Mouse (Mus musculus): ENCODE results near the gene Ncoa7.

The Ncoa7 gene

DNA sequence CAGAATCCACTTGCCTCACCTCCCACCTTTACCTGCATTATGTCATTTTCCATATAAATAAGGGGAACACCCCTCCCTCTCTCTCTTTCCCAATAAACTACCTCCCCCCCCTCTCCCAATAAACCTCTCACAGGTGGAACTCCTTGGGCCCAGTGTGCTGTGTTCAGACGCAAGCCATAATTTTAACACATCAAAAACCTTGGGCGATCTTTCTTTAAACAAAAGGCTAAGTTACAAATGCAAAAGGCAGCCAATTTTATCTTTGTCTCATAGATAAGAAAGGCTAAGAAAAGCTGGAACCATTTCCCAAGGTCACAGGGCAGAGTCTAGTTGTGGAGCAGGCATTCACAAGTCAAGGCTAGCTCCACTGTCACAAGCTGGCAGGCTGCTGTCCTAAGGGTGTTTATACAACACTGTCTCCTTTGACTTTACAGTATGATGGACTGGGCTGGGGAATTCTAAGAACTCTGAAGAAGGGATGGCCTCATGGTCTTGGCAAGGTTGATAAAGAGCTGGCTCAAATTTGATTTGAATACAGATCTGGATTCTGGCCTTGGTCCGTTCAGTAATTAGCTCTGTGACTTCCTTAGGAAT is 71.7 kb downstream of the Ncoa7 start:
- TF ChIP-seq GATA4 (IDR thresholded peaks at IDR 0.05; ENCODE audit: insufficient replicate concordance, low read length) = no peak

DNA sequence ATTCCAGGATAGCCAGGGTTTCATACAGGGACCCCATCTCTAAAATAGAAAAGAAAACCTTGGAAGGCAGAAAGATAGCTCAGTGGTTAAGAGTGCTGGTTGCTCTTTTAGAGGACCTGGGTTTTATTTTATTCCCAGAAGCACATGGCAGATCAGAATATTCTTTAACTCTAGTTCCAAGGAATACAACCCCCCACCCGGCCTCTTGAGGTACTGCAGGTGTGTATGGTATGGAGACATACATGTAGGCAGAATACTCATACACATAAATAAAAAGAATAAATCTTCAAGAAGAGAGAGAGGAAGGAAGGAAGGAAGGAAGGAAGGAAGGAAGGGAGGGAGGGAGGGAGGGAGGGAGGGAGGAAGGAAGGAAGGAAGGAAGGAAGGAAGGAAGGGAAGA is 72.3 kb downstream of the Ncoa7 start:
- no peak for TF ChIP-seq GATA4 (IDR thresholded peaks at IDR 0.05; ENCODE audit: insufficient replicate concordance, low read length)

DNA sequence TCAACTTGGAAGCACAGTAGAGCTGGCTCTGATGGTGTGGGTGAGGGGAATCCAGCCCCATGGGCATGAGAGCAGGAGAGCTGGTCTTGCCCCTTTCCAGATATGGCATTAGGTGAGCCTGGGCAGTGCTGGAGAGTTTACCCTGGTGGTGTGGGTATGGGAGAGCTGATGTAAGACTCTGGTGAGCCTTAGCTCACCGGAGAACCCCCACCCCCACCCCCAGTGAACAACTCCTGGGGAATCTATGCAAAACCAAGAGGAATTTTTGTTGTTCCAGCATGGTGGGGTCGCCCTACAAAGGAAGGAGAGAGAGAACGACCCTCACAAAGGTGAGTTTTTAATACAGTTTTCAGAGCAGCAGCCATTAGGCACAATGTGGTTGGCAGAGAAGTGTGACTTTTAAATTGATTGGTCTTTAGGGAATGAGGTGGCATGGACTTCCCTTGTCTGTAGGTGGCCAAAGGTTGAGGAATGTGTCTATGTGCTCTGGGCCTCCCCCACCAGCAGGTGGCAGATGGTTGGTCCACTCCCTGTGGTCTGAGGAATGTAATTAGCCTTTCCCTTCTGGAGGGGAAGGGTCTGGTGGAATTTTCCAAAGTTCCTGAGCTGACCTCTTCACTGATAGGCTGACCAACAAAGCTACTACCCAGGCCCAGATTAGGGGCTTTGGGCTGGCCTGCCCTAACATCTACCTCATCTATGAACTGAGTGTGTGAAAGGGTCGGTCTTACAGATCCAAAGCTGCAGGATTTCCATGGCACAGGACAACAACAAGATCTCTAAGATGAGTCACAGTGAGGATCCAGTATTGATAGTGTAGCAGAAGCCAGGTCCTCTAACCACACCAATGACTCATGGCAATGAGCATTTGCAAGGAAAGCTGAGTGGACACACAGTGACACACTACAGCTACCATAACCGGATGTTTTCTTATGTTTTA is 73.7 kb downstream of the Ncoa7 start:
- TF ChIP-seq GATA4 (IDR thresholded peaks at IDR 0.05; ENCODE audit: insufficient replicate concordance, low read length) = no peak

DNA sequence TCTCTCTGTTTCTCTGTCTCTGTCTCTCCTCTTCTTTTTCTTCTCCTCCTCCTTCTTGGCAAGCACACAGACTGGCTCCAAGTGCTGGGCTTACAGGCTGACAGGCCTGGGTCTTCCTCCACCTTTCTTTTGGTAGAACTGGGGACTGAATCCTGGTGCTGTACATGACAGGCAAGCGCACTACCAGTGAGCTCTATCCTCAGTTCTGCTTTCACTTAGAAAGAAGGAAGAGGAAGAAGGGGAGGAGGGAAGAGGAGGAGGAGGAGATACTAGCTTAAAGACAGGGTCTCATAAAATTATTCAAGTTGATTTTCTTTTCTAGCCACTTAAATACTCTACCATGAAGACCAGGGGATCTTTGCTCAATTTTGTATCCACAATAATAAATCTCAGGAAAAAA is 80.1 kb downstream of the Ncoa7 start:
- TF ChIP-seq GATA4 (IDR thresholded peaks at IDR 0.05; ENCODE audit: insufficient replicate concordance, low read length) = no peak

DNA sequence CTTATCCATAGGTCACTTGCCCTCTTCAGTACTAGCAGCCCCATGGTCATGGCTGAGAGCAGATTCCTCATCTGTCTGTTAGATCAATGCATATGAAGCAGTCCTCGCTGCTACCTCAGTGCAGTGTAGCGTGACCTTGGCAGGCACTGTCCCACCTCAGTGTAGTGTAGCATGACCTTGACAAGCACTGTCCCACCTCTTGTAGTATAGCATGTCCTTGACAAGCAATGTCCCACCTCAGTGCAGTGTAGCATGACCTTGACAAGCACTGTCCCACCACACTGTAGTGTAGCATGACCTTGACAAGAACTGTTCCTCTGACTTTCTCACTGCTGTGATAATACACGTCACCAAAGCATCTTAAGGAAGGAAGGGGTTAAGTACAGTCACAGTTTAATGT is 82.6 kb downstream of the Ncoa7 start:
- no peak for TF ChIP-seq GATA4 (IDR thresholded peaks at IDR 0.05; ENCODE audit: insufficient replicate concordance, low read length)

DNA sequence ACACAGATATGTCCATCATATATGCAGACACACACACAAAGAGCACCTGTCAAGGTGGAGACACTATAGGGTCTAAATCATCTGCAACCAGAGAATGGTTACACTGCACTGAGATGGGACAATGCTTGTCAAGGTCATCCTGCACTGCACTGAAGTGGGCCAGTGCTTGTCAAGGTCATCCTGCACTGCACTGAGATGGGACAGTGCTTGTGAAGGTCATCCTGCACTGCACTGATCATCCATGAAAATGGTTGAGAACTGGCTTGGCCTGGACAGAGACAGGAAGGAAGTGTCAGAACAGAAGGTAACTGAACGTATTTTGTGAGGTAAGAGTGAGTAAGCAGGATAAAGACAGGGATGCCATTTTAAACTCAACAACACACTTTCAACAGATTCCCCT is 83.2 kb downstream of the Ncoa7 start:
- no peak for TF ChIP-seq GATA4 (IDR thresholded peaks at IDR 0.05; ENCODE audit: insufficient replicate concordance, low read length)

DNA sequence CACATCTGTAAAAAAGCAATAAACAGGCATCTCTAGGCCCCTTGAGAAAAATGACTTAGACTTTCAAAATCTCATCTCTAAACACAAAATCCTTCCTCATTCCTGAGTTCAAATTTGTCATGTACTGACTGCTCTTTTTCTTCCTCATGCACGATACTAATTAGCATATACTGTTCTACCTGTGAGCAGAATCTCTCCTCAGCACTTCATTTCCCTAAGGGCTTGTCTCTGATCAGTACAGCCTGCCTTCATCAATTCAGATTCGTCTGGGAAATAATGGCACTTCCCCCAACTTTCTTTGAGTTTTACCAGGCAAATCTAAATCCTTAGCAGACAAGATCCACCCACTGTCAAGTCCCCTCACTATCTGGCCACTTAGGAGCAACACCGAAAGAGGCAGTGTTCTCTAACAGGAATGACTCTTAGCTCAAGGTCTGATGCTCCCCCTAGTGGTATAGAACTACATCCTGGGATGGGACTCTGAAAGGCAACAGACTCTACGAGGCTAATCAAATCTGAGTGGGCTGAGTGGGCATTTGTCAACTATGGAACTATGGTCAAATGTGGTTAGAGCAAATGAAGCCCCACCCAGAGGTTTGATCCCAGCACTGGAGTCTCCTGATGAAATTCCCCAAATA is 84.3 kb downstream of the Ncoa7 start:
- TF ChIP-seq GATA4 (IDR thresholded peaks at IDR 0.05; ENCODE audit: insufficient replicate concordance, low read length) = no peak

DNA sequence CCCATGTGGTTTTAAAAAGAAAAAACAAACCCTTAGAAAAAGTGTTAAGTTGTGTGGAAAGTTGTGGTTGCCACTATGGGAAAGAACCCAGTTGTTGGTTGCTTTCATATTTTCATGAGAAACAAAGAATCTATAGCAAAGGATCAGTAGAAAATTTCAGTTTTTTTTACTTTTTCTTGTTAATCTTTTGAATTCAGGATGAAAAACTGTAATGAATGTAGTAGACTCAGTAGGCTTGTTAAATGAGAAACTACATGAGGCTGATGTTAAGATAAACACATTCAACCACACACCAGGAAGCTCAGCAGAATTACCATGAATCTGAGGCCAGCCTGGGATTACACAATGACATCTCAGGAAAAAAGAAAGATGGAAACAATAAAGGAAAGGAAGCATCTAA is 87.0 kb downstream of the Ncoa7 start:
- no peak for TF ChIP-seq GATA4 (IDR thresholded peaks at IDR 0.05; ENCODE audit: insufficient replicate concordance, low read length)

DNA sequence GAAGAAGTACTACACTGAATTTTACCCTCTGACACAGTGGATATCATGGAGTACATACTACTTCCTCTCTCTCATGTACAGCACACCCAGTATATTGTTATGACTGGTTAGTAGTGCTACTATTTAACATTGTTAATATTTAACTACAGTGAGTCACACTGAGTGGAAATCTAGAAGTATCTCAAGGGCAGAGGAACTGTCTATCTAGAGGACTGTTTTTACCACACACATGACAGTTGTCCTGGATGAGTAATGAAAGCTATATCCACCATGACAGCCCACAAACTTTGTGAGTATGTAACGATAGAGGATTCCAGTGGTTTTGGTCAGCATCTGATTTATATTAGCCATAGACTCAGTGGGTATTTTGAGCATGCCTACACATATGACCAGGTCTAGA is 90.6 kb downstream of the Ncoa7 start:
- TF ChIP-seq GATA4 (IDR thresholded peaks at IDR 0.05; ENCODE audit: insufficient replicate concordance, low read length) = no peak

DNA sequence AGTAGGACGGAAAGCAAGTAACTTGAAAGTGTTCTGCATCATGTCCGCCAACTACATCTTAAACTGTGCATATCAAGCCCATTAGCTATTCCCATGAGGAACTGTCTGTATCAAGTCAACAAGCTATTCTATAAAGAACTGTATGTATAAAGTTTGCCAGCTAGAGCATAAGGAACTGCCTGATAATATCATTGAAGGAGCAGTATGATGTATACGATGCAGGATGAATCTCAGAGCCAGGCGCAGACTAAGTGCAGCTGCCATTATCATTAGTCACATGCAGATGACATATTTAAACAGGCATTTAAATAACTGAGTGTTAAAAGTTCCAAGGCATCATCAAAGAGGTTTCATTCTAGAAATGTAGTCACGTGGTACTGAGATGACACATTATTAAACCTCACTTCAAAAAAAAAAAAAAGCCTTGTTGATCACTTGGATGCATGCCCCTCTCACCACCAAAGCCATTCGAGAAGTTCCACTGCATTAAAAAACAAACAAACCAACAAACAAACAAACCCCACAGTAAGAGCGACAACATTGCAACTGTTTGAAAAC is 93.2 kb downstream of the Ncoa7 start:
- no peak for TF ChIP-seq GATA4 (IDR thresholded peaks at IDR 0.05; ENCODE audit: insufficient replicate concordance, low read length)

DNA sequence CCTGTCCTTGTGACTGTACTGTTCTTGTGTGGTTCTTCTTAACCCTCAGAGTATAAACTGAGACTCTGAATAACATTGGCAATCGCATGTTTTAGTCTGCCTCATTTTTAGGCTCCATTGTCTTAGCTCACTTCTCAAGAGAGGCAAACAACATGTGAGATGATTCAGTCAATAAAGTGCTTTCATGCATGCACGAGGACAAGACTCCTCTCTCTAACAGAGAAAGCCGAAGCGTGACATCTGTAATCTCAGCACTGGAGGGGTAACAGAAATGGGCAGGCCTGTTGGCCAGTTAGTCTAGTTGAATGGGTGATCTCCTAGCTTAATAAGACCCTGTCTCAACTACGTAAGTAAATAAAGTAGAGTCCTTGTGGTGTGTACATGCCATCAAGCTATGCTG is 95.1 kb downstream of the Ncoa7 start:
- TF ChIP-seq GATA4 (IDR thresholded peaks at IDR 0.05; ENCODE audit: insufficient replicate concordance, low read length) = no peak

DNA sequence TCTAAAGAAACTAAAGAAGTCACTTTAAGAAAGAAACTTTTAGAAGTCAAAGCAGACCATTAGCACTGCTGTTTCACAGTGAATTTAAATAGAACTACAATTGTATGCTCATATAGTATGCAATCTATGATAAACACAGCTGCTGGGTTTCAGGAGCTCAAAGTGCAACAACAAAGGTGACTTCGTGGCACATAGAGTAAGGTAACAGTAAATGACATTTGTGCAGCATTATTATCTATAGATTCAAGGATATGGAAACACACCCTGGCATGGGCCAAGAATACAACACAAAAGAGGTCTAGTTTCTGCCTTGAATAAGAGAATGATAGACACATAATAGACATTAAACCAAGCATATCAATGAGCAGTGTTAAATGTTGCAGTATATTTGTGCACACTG is 100.5 kb downstream of the Ncoa7 start:
- no peak for TF ChIP-seq GATA4 (IDR thresholded peaks at IDR 0.05; ENCODE audit: insufficient replicate concordance, low read length)

DNA sequence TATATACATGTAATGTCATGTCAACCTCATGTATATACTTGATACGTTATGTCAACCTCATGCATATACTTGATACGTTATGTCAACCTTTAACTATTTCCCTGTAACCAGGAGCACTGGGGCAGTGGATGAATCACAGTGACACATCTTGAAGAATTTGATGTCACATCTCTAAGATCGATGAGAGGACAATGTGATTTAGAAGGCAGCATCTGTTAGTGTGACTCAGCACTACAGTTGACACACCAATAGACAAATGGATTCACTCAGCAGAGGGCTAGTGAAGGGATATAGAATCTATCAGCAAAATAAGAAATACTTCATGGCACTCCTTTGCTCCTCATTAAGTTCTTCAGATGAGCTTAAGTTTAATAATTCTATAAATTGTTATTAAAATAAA is 116.3 kb downstream of the Ncoa7 start:
- TF ChIP-seq GATA4 (IDR thresholded peaks at IDR 0.05; ENCODE audit: insufficient replicate concordance, low read length) = no peak

DNA sequence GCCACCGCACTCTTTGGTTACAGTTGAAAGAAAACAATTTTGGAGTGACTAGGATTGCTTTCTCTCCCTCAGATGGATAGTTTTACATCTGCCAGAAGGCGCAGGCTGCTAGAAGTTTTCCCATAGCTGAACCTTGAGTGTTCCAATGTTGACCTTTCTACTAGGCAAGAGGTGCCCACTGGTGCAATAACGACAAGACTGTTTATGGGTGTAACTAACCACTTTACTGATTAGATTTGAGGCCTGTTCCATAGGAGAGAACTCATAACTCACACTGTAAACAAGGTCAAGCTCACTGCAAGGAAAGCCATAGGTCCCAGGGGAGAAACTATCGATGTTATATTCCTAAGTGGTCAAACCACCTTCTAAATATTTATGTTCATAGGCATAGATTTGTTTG is 119.7 kb downstream of the Ncoa7 start:
- no peak for TF ChIP-seq GATA4 (IDR thresholded peaks at IDR 0.05; ENCODE audit: insufficient replicate concordance, low read length)

DNA sequence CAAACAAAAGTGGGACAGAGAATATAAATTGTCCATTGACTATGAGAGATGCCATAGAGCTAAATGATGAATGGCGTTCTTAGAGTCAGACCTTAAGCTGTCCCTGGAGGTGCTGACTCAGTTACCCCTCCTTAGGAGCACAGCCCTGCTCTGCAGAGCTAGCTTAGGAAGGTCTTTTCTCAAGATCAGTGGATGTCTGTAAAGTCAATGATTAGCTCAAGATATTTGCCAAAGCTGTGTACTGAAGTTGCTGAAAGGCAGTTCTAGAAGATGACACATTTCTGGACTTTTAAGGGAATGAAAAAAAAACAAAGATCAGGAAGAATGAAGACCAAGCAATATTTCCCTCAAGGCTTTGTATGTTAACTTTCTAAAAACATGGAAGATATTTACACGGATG is 123.4 kb downstream of the Ncoa7 start:
- TF ChIP-seq GATA4 (IDR thresholded peaks at IDR 0.05; ENCODE audit: insufficient replicate concordance, low read length) = no peak

DNA sequence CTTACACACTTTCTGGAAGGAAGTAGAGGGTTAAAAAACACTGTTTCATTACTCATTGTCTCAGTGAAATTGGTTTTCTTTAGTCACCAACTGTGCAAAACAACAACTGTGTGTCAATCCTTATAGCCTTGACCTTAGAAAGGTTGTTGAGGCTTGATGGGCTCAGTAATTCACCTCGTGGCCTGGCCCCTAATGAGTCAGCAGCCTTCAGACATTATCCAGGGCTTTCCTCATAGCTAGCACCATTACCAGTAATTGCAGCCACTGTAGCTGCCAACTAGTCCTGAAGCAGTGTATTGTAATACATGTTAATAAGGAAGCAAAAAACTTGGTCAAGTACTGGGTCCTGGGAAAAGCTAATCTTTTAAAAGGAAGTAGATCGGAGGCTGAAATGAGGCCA is 125.1 kb downstream of the Ncoa7 start:
- no peak for TF ChIP-seq GATA4 (IDR thresholded peaks at IDR 0.05; ENCODE audit: insufficient replicate concordance, low read length)

Data from liver, adult (tissue).